Mouse (Mus musculus) lung, postnatal 0 days (tissue): ENCODE data around the gene Il21r.

Experiments used
- CTCF ChIP-seq: IDR thresholded peaks from 2 replicates; pipeline ENCODE4 v1.5.1; 2016; ENCODE audit warnings: antibody characterized with exemption, mild to moderate bottlenecking
- EP300 ChIP-seq: IDR thresholded peaks from 2 replicates; pipeline ENCODE4 v1.6.1; 2016; ENCODE audit warnings: antibody characterized with exemption, mild to moderate bottlenecking, control low read depth

DNA sequence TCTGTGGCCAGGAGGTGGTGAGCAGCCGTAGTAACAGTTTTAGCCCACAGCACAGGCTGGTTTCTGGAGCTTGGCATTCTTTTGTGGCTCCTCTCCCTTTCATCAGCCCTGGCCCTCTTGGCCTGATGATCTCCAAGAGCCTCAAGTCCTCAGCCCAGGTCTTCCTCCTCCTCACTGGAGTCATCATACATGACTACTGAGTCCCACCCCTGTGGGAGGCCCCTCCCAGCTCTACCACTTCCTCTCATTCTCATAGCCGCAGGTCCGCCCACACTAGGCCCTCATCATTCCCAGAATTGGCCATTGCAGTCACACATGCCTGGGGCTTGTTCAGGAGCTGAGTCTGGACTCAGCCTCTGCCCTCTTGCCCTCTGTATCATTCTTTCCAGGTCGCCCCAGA is 9.4 kb upstream of the Il21r start:
- TF ChIP-seq CTCF (no peak), EP300 (no peak)
